Mouse (Mus musculus): ENCODE data around the gene Macrod2. TPM values are rescaled to one million over a fixed set of nuclear protein-coding genes. Genes with fewer than 3 reads are reported as not detected.
A peak's percentile ranks its signal among the peaks of the same experiment; 100 is the strongest.

Gene Macrod2
- polyA plus RNA-seq, 1 experiment from 2014 or later: 90.5 TPM

DNA sequence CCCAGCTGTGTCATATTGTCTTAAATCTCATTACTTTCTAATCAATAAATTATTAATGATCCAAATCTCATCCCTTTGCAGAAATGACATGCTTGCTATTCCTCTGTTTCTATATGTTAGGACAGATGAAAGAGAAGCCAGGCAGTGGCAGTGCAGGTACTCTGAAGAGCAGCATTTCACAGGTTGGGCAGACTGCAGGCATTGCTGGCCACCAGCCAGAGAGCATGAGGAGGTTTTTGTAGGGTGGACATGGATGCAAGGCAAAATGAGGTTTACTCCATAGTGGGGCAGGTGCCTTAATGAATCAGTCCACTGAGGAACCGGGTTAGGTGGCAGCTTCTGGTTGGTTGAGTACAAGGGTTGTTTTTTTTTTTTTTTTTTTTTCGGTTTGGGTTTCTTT lies 1778.9 kb downstream of the Macrod2 start:
- 90% methylated on average over 2 of the region's 2 CpGs for WGBS
- Histone ChIP-seq H3K4me2 (no peak overlapping the region), H3K36me3 (replicated peaks) (no peaks in the 10 kb centered on the region)

DNA sequence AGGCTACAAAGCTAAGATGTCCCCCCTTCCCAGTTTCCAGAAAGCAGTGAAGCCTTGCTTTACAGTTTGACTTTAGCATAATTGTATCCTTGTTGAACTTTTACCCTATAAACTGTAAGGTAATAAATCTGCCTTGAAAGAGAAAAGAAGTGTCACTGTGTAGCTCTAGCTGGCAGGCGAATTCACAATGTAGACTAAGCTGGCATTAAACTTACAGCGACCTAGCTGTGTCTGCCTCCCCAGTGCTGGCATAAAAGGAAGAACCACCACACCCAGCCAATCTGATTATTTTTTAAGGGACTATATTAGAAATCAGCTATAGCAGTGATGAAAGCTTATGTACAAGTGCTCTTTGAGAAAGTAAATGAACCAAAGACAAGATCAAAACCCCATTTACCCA lies 1791.8 kb downstream of the Macrod2 start:
- Histone ChIP-seq H3K27ac (no peak overlapping the region), H3K9me3 (no peaks in the 10 kb centered on the region), H3K4me2 (no peak overlapping the region), H3K4me3 (no peak overlapping the region), H3K4me1 (peaks cover 11% of the 10 kb centered on the region), H3K36me3 (replicated peaks) (no peaks in the 10 kb centered on the region), H3K27me3 (replicated peaks) (no peaks in the 10 kb centered on the region), H3K9ac (no peak overlapping the region)
- WGBS: 38% methylated on average over 2 of the region's 2 CpGs
- ATAC-seq (replicated peaks): no peak

More for the DNA sequence above, 1778.9 kb downstream of the Macrod2 start:
- Histone ChIP-seq H3K27me3 (replicated peaks) (no peaks in the 10 kb centered on the region), H3K4me1 (no peaks in the 10 kb centered on the region), H3K9ac (no peak overlapping the region), H3K27ac (no peak overlapping the region), H3K9me3 (no peaks in the 10 kb centered on the region), H3K4me3 (no peak overlapping the region)
- ATAC-seq (replicated peaks): no peak

DNA sequence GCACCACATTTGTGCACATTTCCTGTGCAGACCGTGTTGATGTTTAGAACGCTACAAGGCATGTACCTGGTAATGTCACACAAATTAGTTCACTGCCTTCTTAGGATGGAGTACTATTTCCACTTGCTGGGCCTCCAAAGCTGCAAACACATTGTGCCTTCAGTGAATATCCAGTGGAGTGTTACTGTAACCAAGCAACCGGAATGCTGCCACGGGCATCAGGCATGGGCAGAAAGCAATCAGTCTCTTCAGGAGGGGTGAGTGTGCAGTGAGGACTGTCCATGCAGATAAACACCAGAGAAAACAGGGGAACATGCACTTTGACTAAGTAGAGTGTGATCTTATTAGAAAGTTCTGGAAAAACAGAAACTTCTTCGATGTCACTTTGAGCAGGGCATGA lies 1792.3 kb downstream of the Macrod2 start:
- no peak overlapping the region for H3K27ac ChIP-seq
- 27% methylated on average over 5 of the region's 5 CpGs for WGBS
- no peaks in the 10 kb centered on the region for H3K36me3 ChIP-seq (replicated peaks)
- H3K27me3 ChIP-seq (replicated peaks): no peaks in the 10 kb centered on the region
- no peaks in the 10 kb centered on the region for H3K9me3 ChIP-seq
- H3K4me3 ChIP-seq: no peak overlapping the region
- no peak overlapping the region for H3K4me2 ChIP-seq
- peaks cover 11% of the 10 kb centered on the region for H3K4me1 ChIP-seq
- no peak overlapping the region for H3K9ac ChIP-seq
- ATAC-seq (replicated peaks): peak; percentile 92

DNA sequence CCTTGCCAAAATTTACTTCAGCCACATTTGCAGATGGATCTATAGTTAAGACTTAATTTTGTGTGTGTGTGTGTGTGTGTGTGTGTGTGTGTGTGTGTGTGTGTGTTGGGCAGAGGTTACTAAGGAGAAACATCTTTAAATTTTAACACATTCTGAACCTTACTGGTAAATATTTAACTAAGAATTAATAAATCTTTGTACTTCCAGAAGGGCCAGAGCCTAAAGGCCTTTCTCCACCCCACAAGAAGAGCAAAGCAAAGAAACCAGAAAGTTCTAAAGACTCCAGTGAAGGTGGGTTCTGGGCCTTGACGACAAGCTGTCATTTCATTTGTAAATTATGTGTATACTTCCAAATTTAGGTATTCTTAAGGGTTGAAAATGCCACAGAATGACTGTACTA lies 1822.3 kb downstream of the Macrod2 start:
- ATAC-seq (replicated peaks): no peak
- Histone ChIP-seq H3K4me1 (no peaks in the 10 kb centered on the region), H3K9me3 (no peaks in the 10 kb centered on the region), H3K27ac (no peak overlapping the region), H3K27me3 (replicated peaks) (no peaks in the 10 kb centered on the region), H3K9ac (no peak overlapping the region), H3K4me2 (no peak overlapping the region), H3K4me3 (no peak overlapping the region), H3K36me3 (replicated peaks) (no peaks in the 10 kb centered on the region)
- 78% methylated on average over 1 of the region's 1 CpGs for WGBS

DNA sequence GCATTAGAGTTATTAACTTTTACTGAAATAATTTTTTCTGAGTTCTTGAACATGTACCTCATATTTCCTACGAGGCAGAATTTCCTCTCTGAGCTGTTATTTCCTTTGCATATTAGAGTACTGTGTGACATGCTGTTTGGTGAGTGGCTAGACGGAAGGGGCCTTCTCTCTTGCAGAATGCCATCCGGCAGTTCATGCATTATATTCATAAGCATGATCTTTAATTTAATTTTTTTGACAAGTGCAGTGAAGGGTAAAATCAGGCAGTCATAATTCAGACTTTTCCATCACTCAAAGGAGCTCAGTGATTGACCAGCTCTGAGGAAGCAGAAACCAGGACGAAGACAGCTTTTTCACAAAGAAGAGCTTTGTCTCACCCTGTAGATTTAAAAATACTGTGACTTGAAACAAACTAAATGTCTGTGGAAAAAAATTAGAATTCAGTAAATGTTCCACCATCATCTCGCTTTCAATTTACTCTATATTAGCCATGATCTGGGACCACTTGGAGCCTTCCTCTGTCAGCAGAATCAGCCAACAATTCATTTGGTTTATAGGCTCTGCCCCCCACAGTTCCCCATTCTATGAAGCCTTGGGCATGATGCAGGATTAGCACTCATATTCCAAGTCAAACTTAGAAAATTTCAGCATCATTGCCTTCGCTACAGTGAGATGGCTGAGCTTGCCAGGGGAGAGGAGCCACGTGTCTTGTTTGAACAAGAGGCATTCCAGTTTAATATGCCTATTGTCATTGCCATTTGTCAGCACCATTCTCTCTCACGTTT lies 1827.2 kb downstream of the Macrod2 start:
- no peak for ATAC-seq (replicated peaks)
- peak overlapping the region; percentile 22; the same call in 1 of the 2 replicates for H3K27ac ChIP-seq
- WGBS: 54% methylated on average over 8 of the region's 8 CpGs
- no peak overlapping the region for H3K4me2 ChIP-seq
- no peaks in the 10 kb centered on the region for H3K9me3 ChIP-seq
- H3K4me3 ChIP-seq: no peak overlapping the region
- no peaks in the 10 kb centered on the region for H3K27me3 ChIP-seq (replicated peaks)
- H3K9ac ChIP-seq: no peak overlapping the region
- H3K4me1 ChIP-seq: no peaks in the 10 kb centered on the region
- no peaks in the 10 kb centered on the region for H3K36me3 ChIP-seq (replicated peaks)

DNA sequence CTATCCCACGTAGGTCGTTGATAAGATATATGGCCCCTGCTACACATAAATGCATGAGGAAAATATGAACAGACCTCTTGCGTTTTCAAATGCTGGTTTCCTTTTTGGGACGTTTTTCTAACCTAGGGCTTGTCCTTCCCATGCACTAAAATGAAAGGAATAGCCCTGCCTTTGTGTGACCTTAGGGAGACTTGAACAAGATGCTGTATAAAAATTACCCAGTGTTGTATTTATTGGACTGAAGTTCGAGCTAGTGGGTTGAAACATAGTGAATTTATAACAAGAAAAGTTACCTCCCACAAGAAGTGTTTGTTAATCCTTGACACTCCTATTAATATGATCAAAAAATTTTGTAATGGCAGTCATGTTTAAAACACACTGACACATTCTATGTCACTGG lies 1827.8 kb downstream of the Macrod2 start:
- no peaks in the 10 kb centered on the region for H3K9me3 ChIP-seq
- no peaks in the 10 kb centered on the region for H3K4me1 ChIP-seq
- no peaks in the 10 kb centered on the region for H3K36me3 ChIP-seq (replicated peaks)
- H3K27ac ChIP-seq: no peak overlapping the region
- no peak overlapping the region for H3K9ac ChIP-seq
- no peak overlapping the region for H3K4me2 ChIP-seq
- H3K4me3 ChIP-seq: no peak overlapping the region
- H3K27me3 ChIP-seq (replicated peaks): no peaks in the 10 kb centered on the region
- WGBS: 77% methylated on average over 5 of the region's 5 CpGs
- ATAC-seq (replicated peaks): no peak

DNA sequence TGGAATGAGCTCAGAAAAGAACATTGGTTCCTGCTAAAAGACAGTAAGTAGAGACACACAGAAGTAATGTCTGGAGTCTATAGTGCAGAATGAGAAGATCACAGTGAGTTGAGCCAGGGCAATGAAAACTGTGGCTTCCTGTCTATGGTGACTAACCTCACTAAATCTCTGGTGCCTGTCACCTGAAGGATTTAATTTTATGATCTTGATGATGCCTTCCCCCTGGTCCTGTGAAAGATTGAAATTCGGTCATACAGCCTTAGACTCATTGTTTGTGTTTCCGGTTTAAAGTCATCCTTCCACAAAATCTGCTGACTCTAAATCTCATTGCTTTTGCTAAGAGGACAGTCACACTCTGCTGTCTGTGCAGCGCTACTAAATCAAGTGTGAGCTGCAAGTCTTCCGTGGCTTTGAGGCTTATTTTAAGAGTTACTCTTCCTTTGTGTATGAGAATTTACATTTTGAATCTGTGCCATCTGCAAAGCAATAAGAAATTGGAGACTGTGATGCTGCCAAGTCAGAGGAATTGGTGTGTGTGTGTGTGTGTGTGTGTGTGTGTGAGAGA lies 1836.0 kb downstream of the Macrod2 start:
- no peaks in the 10 kb centered on the region for H3K9me3 ChIP-seq
- H3K27me3 ChIP-seq (replicated peaks): no peaks in the 10 kb centered on the region
- H3K36me3 ChIP-seq (replicated peaks): no peaks in the 10 kb centered on the region
- 68% methylated on average over 4 of the region's 4 CpGs for WGBS
- H3K27ac ChIP-seq: no peak overlapping the region
- H3K4me2 ChIP-seq: no peak overlapping the region
- H3K9ac ChIP-seq: no peak overlapping the region
- no peak overlapping the region for H3K4me3 ChIP-seq
- H3K4me1 ChIP-seq: no peaks in the 10 kb centered on the region
- no peak for ATAC-seq (replicated peaks)

DNA sequence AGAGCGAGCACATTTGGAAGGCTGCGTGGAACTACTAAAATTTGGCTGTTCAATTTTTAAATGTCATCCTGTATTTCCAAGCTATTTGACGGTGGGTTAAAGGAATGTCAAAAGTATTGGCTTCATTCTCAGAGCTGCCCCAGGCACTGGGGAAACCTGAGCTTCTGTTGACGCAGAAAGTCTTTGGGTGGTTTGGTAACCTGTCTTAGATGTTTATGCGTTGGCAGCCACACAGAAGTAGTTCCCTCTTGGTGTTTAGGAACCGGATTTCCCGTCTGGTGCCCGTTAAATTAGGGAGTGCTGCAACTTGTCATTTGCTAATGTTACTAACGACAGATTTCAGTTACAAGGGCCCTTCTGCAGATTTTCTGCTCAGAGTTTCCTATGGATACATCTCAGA lies 1837.7 kb downstream of the Macrod2 start:
- H3K4me1 ChIP-seq: no peaks in the 10 kb centered on the region
- no peak overlapping the region for H3K9ac ChIP-seq
- H3K36me3 ChIP-seq (replicated peaks): no peaks in the 10 kb centered on the region
- H3K4me2 ChIP-seq: no peak overlapping the region
- H3K9me3 ChIP-seq: no peaks in the 10 kb centered on the region
- no peak overlapping the region for H3K27ac ChIP-seq
- no peak for ATAC-seq (replicated peaks)
- no peak overlapping the region for H3K4me3 ChIP-seq
- H3K27me3 ChIP-seq (replicated peaks): no peaks in the 10 kb centered on the region
- 87% methylated on average over 9 of the region's 9 CpGs for WGBS

DNA sequence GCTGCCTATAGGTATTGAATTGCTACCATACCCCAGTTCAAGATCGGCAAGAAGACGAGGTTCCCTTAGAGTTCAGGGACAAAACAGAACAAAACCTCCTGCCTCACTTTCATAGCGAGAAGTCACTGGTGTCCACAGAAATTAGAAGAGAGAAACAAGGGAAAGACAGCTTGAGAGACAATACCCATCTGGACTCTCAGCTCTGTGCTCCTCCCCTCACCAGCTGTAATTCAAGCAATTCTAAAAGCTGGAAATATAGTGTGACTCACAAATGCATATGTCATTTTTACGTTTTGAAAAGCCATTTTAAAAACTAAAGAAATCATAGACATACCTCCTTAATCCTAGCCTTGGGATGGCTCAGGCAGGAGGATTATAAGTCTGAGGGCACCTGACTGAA lies 1848.4 kb downstream of the Macrod2 start:
- no peak overlapping the region for H3K9ac ChIP-seq
- H3K27ac ChIP-seq: no peak overlapping the region
- WGBS: 90% methylated on average over 4 of the region's 4 CpGs
- H3K4me2 ChIP-seq: no peak overlapping the region
- H3K36me3 ChIP-seq (replicated peaks): no peaks in the 10 kb centered on the region
- no peak overlapping the region for H3K4me3 ChIP-seq
- ATAC-seq (replicated peaks): no peak
- H3K4me1 ChIP-seq: no peaks in the 10 kb centered on the region
- H3K9me3 ChIP-seq: no peaks in the 10 kb centered on the region
- no peaks in the 10 kb centered on the region for H3K27me3 ChIP-seq (replicated peaks)

DNA sequence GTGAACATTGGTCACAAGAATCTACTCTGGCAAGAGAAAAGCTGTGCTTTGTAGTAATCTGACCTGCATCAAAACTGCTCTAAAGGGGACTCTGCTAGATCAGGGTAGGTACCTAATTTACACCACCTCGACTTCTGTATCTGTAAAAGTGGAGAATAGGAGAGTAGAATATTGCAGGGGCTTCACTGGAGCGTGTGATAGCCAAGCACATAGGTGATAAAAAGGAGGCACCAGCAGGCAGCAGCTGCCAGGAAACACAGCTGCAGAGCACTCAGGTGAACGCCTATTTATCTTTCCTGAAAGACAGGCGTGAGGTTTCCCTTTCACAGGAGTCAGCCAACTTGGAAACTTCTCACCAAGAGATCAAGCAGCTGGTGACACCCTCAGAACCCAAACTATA lies 1855.3 kb downstream of the Macrod2 start:
- no peaks in the 10 kb centered on the region for H3K36me3 ChIP-seq (replicated peaks)
- peaks cover 13% of the 10 kb centered on the region for H3K4me1 ChIP-seq
- no peaks in the 10 kb centered on the region for H3K27me3 ChIP-seq (replicated peaks)
- no peak overlapping the region for H3K9ac ChIP-seq
- no peak for ATAC-seq (replicated peaks)
- 66% methylated on average over 4 of the region's 4 CpGs for WGBS
- no peak overlapping the region for H3K4me3 ChIP-seq
- H3K27ac ChIP-seq: no peak overlapping the region
- H3K9me3 ChIP-seq: no peaks in the 10 kb centered on the region
- H3K4me2 ChIP-seq: no peak overlapping the region

DNA sequence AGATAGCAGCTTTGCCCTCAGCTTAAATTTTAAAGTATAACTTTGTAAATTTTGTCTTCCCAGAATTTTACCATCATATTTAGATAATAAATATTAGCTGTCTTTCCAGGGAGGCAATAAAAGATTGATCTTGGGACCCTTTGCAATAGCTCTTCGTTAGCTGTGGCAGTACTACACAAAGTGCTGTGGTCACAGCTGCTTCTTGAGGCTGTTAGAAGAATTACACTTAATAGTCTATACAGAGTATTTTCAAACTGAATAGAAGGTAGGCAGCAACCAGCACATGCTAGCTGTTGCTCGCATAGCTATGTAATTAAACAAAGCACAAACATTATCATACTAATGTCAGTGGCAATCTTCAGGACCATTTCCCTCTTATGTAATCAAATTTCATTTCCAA lies 1856.4 kb downstream of the Macrod2 start:
- Histone ChIP-seq H3K9ac (no peak overlapping the region), H3K9me3 (no peaks in the 10 kb centered on the region), H3K4me2 (no peak overlapping the region), H3K27me3 (replicated peaks) (no peaks in the 10 kb centered on the region), H3K36me3 (replicated peaks) (no peaks in the 10 kb centered on the region), H3K27ac (no peak overlapping the region), H3K4me1 (peaks cover 13% of the 10 kb centered on the region), H3K4me3 (no peak overlapping the region)
- 72% methylated on average over 2 of the region's 2 CpGs for WGBS
- ATAC-seq (replicated peaks): no peak

DNA sequence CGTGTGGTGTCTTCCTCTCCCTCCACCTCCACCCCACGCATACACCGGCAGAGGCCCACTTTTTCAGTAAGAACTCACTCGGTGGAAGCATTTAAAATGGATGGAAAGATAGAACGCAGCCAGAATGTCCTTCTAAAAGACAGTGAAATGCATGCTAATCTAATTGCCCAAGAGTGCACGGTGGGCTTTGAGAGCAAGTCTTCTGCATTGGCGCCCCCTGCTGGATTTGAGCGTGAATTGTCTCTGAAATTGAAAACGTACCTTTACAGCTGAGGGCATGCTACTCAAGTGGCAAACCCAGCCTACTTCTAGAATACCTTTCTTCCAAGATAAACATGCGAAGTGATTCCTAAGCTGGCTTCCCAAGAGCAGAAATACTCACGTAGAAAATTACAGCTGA lies 1858.8 kb downstream of the Macrod2 start:
- Histone ChIP-seq H3K4me2 (peak overlapping the region; percentile 43), H3K9ac (no peak overlapping the region; the same call in 1 of the 2 replicates), H3K36me3 (replicated peaks) (no peaks in the 10 kb centered on the region), H3K27ac (0 out of 2 replicates have a peak overlapping the region, but pooled peaks have one; percentile 56), H3K4me3 (0 out of 2 replicates have a peak overlapping the region, but pooled peaks have one; percentile 15), H3K9me3 (no peaks in the 10 kb centered on the region), H3K4me1 (peaks cover 13% of the 10 kb centered on the region), H3K27me3 (replicated peaks) (no peaks in the 10 kb centered on the region; the same call in 1 of the 2 replicates)
- ATAC-seq (replicated peaks): peak; percentile 85
- WGBS: 5% methylated on average over 11 of the region's 11 CpGs

DNA sequence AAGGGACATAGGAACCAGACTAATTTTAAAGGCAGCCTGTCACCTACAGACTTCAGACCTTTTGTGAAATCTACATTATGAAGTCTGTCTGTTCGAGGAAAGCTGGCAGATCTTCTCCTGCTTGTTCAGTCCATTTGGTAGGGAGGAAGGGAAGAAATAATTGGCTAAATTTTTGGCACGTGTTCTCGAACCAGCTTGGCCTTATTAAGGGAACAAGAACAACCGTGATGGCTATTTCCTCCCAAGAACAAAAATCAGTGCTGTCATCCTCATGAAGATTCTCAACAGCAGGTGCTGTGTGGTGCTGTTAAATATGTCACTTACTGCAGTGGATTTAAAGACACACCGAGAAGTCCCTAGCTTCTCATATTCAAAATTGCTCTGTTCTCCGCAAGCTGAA lies 1859.5 kb downstream of the Macrod2 start:
- 74% methylated on average over 6 of the region's 6 CpGs for WGBS
- H3K36me3 ChIP-seq (replicated peaks): no peaks in the 10 kb centered on the region
- no peak for ATAC-seq (replicated peaks)
- H3K27ac ChIP-seq: no peak overlapping the region
- H3K4me1 ChIP-seq: peaks cover 13% of the 10 kb centered on the region
- no peak overlapping the region for H3K4me2 ChIP-seq
- H3K9me3 ChIP-seq: no peaks in the 10 kb centered on the region
- no peak overlapping the region for H3K9ac ChIP-seq
- no peak overlapping the region for H3K4me3 ChIP-seq
- H3K27me3 ChIP-seq (replicated peaks): no peaks in the 10 kb centered on the region; the same call in 1 of the 2 replicates

All from midbrain, embryonic 15.5 days (tissue).